Mouse (Mus musculus) forebrain, embryonic 10.5 days (tissue): ENCODE measurements around the gene Fxr2. TPM values are rescaled to one million over a fixed set of nuclear protein-coding genes. Genes with fewer than 3 reads are reported as not detected.

Experiments
- DNase-seq: peaks from one replicate; pipeline ENCODE4 v3.0.0-alpha.2; 2017; ENCODE audit warnings: low spot score; ENCODE audit errors: extremely low spot score
- H3K27ac ChIP-seq: fragments of 300-500 bp; sonication (generic); 2 replicates; pipeline ENCODE4 v1.5.1; 2016; ENCODE audit warnings: mild to moderate bottlenecking
- H3K27me3 ChIP-seq: fragments of 300-500 bp; sonication (generic); 2 replicates; pipeline ENCODE4 v1.6.1; 2016; ENCODE audit warnings: mild to moderate bottlenecking; ENCODE audit not compliant: poor library complexity, severe bottlenecking
- H3K36me3 ChIP-seq: fragments of 300-500 bp; sonication (generic); replicated peaks from 2 replicates; pipeline ENCODE4 v1.6.1; 2016; ENCODE audit warnings: mild to moderate bottlenecking, moderate library complexity
- H3K4me1 ChIP-seq: fragments of 300-500 bp; sonication (generic); 2 replicates; pipeline ENCODE4 v1.6.1; 2016
- H3K4me3 ChIP-seq: fragments of 300-500 bp; sonication (generic); 2 replicates; pipeline ENCODE4 v1.5.1; 2016; ENCODE audit warnings: mild to moderate bottlenecking, moderate library complexity
- H3K9me3 ChIP-seq: fragments of 300-500 bp; sonication (generic); 2 replicates; pipeline ENCODE4 v1.6.1; 2016; ENCODE audit warnings: mild to moderate bottlenecking, moderate library complexity
- WGBS: fragments of 180-500 bp; shearing (Covaris S2); methylation state at CpG from one replicate; pipeline ENCODE4 v1.1.7; 2016; 5-methylcytosine and 5-hydroxymethylcytosine counted together
- polyA plus RNA-seq: library from polyadenylated mRNA; unstranded; fragments of >200 nt; fragmentation: Nextera tagmentation; extraction: Ambion mirVana; gene quantifications from 2 replicates; pipeline ENCODE4 v1.2.1, GENCODE M21; 2016

Gene Fxr2
- polyA plus RNA-seq, 1 experiment from 2014 or later: 32.5 TPM

- Histone ChIP-seq H3K36me3 (peaks cover 97% of the 10 kb centered on the region), H3K27me3 (no peaks in the 10 kb centered on the region), H3K9me3 (no peaks in the 10 kb centered on the region), H3K27ac (0 out of 2 replicates have a peak overlapping the region, but pooled peaks have one; percentile 3), H3K4me3 (no peak overlapping the region), H3K4me1 (peaks cover 39% of the 10 kb centered on the region)
- WGBS: 74% methylated on average over 5 of the region's 5 CpGs
- no peak for DNase-seq
These were observed 20.6 kb downstream of the Fxr2 start for GRCm38 (mm10) chr11:69653399-69653798.

DNA sequence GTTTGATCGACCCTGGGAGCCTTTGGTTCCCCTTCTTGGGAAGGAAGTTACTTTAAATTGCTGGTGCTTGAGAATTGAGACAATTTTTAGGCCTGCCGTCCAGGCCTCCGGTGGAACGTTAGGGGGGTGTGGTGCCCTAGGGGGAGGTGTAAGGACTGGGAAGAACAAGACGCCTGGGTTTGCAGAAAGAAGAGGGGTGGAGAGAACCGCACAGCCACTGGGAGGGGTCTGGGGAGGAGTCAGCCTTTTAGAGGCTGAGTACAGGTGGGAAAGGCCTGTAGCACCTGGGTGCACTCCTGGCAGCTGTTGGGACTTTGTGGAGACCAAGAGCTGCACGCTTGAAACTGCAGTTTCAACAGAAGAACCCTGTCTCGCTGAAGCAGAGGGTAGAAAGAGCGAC, 22.0 kb downstream of the Fxr2 start:
- H3K27ac ChIP-seq: 0 out of 2 replicates have a peak overlapping the region, but pooled peaks have one; percentile 56
- H3K4me1 ChIP-seq: peaks cover 42% of the 10 kb centered on the region
- WGBS: 50% methylated on average over 9 of the region's 9 CpGs
- H3K4me3 ChIP-seq: peak overlapping the region; percentile 29
- H3K9me3 ChIP-seq: no peaks in the 10 kb centered on the region
- H3K36me3 ChIP-seq: peaks cover 97% of the 10 kb centered on the region
- DNase-seq: no peak
- H3K27me3 ChIP-seq: no peaks in the 10 kb centered on the region

GRCm38 (mm10) chr11:69655264-69656064, 22.7 kb downstream of the Fxr2 start, which contains the start of gene Sox15:
TSS of gene Sox15 (plus strand) at chr11:69655314.
- H3K27me3 ChIP-seq: no peaks in the 10 kb centered on the region
- 26% methylated on average over 34 of the region's 34 CpGs for WGBS
- H3K36me3 ChIP-seq: peaks cover 97% of the 10 kb centered on the region
- H3K4me3 ChIP-seq: peak within 1 kb of the TSS; percentile 29
- no peaks in the 10 kb centered on the region for H3K9me3 ChIP-seq
- peaks cover 42% of the 10 kb centered on the region for H3K4me1 ChIP-seq
- peak within 1 kb of the TSS; percentile 56; the same call in 1 of the 2 replicates for H3K27ac ChIP-seq
- peak; percentile 77 for DNase-seq

DNA sequence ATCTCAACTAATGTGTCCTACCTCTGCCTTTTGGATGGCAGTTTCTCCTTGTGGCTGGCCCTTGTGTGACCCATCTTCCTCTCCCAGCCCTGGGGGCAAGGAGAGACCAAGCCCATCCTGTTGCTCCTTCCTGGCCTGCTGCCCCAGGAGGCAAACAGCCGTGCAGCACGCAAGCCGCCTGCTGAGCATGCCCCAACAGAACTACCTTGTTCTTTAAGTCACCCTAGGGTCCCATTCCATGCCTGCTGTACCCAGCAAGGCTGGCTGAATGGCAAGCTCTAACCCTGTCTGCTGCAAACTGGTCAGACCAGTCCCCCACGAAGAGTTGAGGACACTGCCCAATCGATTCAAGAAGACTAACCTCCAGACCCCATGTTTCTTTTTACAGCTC, 23.3 kb downstream of the Fxr2 start:
- H3K4me3 ChIP-seq: peak overlapping the region; percentile 29
- no peaks in the 10 kb centered on the region for H3K27me3 ChIP-seq
- peaks cover 91% of the 10 kb centered on the region for H3K36me3 ChIP-seq
- H3K9me3 ChIP-seq: no peaks in the 10 kb centered on the region
- no peak overlapping the region for H3K27ac ChIP-seq
- WGBS: 87% methylated on average over 5 of the region's 5 CpGs
- peaks cover 45% of the 10 kb centered on the region for H3K4me1 ChIP-seq
- DNase-seq: no peak

GRCm38 (mm10) chr11:69656617-69657461, 24.0 kb downstream of the Fxr2 start:
- 0 out of 2 replicates have a peak overlapping the region, but pooled peaks have one; percentile 3 for H3K4me3 ChIP-seq
- peaks cover 84% of the 10 kb centered on the region for H3K36me3 ChIP-seq
- WGBS: 85% methylated on average over 10 of the region's 10 CpGs
- H3K27ac ChIP-seq: peak overlapping the region; percentile 15; the same call in 1 of the 2 replicates
- peak; percentile 65 for DNase-seq
- H3K9me3 ChIP-seq: no peaks in the 10 kb centered on the region
- H3K4me1 ChIP-seq: peaks cover 53% of the 10 kb centered on the region
- no peaks in the 10 kb centered on the region for H3K27me3 ChIP-seq

DNA sequence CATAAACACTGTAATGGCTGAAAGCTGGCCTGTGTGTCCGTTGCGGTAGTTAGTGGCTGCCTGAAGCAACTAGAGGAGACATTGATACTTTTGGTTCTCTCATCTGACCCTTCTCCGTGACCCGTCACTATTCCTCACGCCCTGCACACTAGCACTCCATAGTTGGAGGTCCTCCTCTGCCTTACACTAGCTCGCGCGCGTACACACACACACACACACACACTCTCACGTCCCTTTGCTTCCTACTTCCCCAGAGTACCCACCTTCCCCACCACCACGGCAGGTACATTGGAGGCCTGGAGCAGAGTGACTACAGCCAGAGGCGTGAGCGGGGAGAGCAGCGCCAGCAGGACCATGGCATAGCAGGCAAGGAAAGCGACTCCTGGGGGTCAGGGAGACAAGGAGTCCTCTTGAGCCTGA, 24.7 kb downstream of the Fxr2 start:
- Histone ChIP-seq H3K4me1 (peaks cover 55% of the 10 kb centered on the region), H3K9me3 (no peaks in the 10 kb centered on the region), H3K4me3 (peak overlapping the region; percentile 3; the same call in 1 of the 2 replicates), H3K27me3 (no peaks in the 10 kb centered on the region), H3K36me3 (peaks cover 77% of the 10 kb centered on the region), H3K27ac (no peak overlapping the region)
- DNase-seq: no peak
- 87% methylated on average over 15 of the region's 15 CpGs for WGBS

- Histone ChIP-seq H3K27ac (peak overlapping the region; percentile 96), H3K9me3 (no peaks in the 10 kb centered on the region), H3K36me3 (peaks cover 75% of the 10 kb centered on the region), H3K27me3 (no peaks in the 10 kb centered on the region), H3K4me1 (peaks cover 41% of the 10 kb centered on the region), H3K4me3 (peak overlapping the region; percentile 66)
- DNase-seq: no peak
- WGBS: 86% methylated on average over 3 of the region's 3 CpGs
These were observed 28.6 kb downstream of the Fxr2 start for GRCm38 (mm10) chr11:69661221-69661881.

- H3K9me3 ChIP-seq: no peaks in the 10 kb centered on the region
- H3K4me1 ChIP-seq: peaks cover 31% of the 10 kb centered on the region
- no peaks in the 10 kb centered on the region for H3K27me3 ChIP-seq
- WGBS: under 1% methylated on average over 48 of the region's 48 CpGs
- peak within 1 kb of the TSS; percentile 96 for H3K27ac ChIP-seq
- peaks cover 74% of the 10 kb centered on the region for H3K36me3 ChIP-seq
- peak; percentile 96 for DNase-seq
- H3K4me3 ChIP-seq: peak within 1 kb of the TSS; percentile 66
These were observed 29.6 kb downstream of the Fxr2 start, which contains the start of gene Mpdu1 for GRCm38 (mm10) chr11:69662213-69662966. TSS of gene Mpdu1 (minus strand) at chr11:69662642.

DNA sequence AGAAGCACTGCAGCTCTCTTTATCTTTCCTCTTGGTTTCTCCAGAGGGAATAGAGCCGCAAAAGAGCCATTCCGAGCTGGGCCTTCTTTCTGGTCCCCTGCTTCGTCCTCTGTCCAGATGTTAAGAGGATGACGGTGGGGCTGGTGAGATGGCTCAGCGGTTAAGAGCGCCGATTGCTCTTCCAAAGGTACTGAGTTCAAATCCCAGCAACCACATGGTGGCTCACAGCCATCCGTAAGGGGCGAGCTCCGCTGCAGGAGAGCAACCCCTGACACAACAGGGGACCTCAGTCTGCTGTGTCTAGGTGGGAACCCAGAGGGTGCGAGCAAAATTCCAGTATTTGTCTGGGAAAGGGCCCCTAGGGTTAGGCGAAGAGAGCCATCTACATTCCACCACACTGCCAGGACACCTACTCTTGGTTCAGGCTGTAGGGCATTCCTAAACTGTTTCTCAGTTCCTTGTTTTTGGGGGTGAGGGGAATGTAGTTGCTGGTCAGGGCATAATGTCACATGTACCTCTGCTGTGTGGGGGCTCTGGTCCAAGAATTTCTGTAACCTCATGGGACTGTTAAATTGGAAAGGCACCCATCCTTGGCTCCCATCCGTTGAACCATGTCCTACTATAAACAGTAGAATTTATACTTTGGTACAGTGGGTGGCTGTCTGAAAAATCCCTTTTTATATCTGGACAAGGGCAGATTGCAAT, 30.3 kb downstream of the Fxr2 start:
- peaks cover 74% of the 10 kb centered on the region for H3K36me3 ChIP-seq
- DNase-seq: no peak
- H3K4me3 ChIP-seq: peak overlapping the region; percentile 66
- H3K27ac ChIP-seq: peak overlapping the region; percentile 96
- peaks cover 34% of the 10 kb centered on the region for H3K4me1 ChIP-seq
- H3K9me3 ChIP-seq: no peaks in the 10 kb centered on the region
- no peaks in the 10 kb centered on the region for H3K27me3 ChIP-seq
- 70% methylated on average over 13 of the region's 13 CpGs for WGBS

GRCm38 (mm10) chr11:69663795-69664194, 31.0 kb downstream of the Fxr2 start:
- WGBS: 94% methylated on average over 6 of the region's 6 CpGs
- DNase-seq: no peak
- Histone ChIP-seq H3K4me3 (no peak overlapping the region), H3K4me1 (peaks cover 35% of the 10 kb centered on the region), H3K27me3 (no peaks in the 10 kb centered on the region), H3K9me3 (no peaks in the 10 kb centered on the region), H3K36me3 (peaks cover 74% of the 10 kb centered on the region), H3K27ac (0 out of 2 replicates have a peak overlapping the region, but pooled peaks have one; percentile 96)

- Histone ChIP-seq H3K36me3 (peaks cover 74% of the 10 kb centered on the region), H3K27ac (no peak overlapping the region), H3K27me3 (no peaks in the 10 kb centered on the region), H3K9me3 (no peaks in the 10 kb centered on the region), H3K4me3 (peak overlapping the region; percentile 5; the same call in 1 of the 2 replicates), H3K4me1 (peaks cover 44% of the 10 kb centered on the region)
- DNase-seq: no peak
- WGBS: 95% methylated on average over 7 of the region's 7 CpGs
These were observed 32.1 kb downstream of the Fxr2 start for GRCm38 (mm10) chr11:69664841-69665240.
